Mouse (Mus musculus): ENCODE results near the gene Mlph.
A peak's percentile ranks its signal among the peaks of the same experiment; 100 is the strongest.

DNA sequence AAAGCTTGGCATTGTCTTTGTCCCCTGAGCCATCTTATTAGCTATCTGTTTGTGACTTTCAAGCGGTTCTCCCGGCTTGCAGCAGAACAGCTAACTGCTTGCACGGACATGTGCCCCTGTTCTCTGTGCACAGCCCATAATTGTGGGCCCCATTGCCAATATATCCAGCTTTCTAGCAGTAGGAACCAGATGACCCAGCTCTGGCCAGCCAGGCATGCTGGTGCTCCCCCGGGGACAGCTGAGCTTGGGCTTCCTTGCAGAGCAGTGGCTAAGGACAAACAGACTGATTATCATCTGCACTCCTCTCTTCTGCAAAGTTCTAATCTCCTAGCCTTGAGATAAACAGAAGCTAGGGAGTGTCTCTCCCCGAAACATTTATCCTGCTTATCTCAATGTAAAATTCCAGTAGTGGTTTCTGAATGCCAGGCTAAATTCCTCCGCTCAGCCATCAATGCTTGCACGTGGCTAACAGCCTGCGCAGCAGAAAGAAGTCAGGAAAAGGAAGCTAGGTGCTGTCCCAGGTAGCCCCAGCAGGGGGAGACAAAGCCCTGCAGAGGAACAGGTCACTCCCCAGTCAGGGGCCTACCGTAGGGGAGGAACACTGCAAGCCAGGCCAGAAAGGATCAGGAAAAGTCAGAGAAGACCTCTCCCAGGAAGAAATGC, 58.2 kb downstream of the Mlph start:
- no peak for TF ChIP-seq CEBPB (IDR thresholded peaks at IDR 0.05; ENCODE audit: low read depth)
- no peak for TF ChIP-seq MYOD1 (IDR thresholded peaks at IDR 0.05; ENCODE audit: control insufficient read depth, insufficient read length, low read depth)
- peak; percentile 82 for TF ChIP-seq CTCF (IDR thresholded peaks at IDR 0.05; ENCODE audit: control insufficient read depth, insufficient read depth, insufficient read length)
- TF ChIP-seq USF1 (IDR thresholded peaks at IDR 0.05; ENCODE audit: low read depth), result no peak
- no peak for TF ChIP-seq FOSL1 (IDR thresholded peaks at IDR 0.05; ENCODE audit: insufficient read depth, low read length, poor library complexity, severe bottlenecking)
- peak; percentile 82 for TF ChIP-seq MAX (IDR thresholded peaks at IDR 0.05)

Data from C2C12 (cell line).